In genomic region chr14:37174484-37174883, GRCm38 (mm10) we compare ENCODE assay signal across 15 mouse cellular contexts. TPM values are rescaled to one million over a fixed set of nuclear protein-coding genes. Genes with fewer than 3 reads are reported as not detected.
DNase-seq lines count a peak whose midpoint lies in the region; ATAC-seq and TF ChIP-seq lines count a peak whose summit lies in the region.
"Had no signal": no experiment of that assay in that cellular context is flagged by ENCODE, and none has a peak within 500 bp of the region (broad histone marks: within the 10 kb centered on the region; RNA-seq: fewer than 3 reads in every experiment).

No protein-coding gene starts in this region.

- WGBS in cerebellum, adult 2 months = 75% methylated on average over 3 of the region's 3 CpGs

- H3K9ac ChIP-seq in ES-E14 (ENCODE audit: insufficient read depth, low read depth, low read length, poor library complexity, severe bottlenecking) = no peak overlapping the region

- ATAC-seq in hematopoietic stem cell, adult 5-6 weeks (replicated peaks in 1 of 2; ENCODE audit: insufficient read depth in 1 of 2, low FRiP score in 2 of 2, low TSS enrichment in 1 of 2, low read depth in 1 of 2, poor library complexity in 2 of 2, severe bottlenecking in 2 of 2) = peak; percentile 42 to 45; a peak in 2 of 4 replicates
- ATAC-seq: intestine, embryonic 16.5 days had no signal

- no peak for TF ChIP-seq POLR2A in cerebellum, adult 2 months (IDR thresholded peaks at IDR 0.05; ENCODE audit: borderline replicate concordance, insufficient read depth, low read length)

- H3K9me3 ChIP-seq in ES-E14 (ENCODE audit: control insufficient read depth, insufficient read depth, low read depth, low read length) = no peaks in the 10 kb centered on the region
- H3K9me3 ChIP-seq: limb, embryonic 10.5 days had no signal

- H3K4me3 ChIP-seq in left cerebral cortex, adult 2 months = no peak overlapping the region
- no peak overlapping the region for H3K4me3 ChIP-seq in ES-E14 (ENCODE audit: insufficient read depth in 1 of 2, low read depth in 1 of 2, low read length in 2 of 2, poor library complexity in 1 of 2, severe bottlenecking in 1 of 2)
- no peak overlapping the region for H3K4me3 ChIP-seq in cerebellum, adult 2 months (replicated peaks; ENCODE audit: insufficient read depth, low read depth, low read length)
- H3K4me3 ChIP-seq: erythroblast, embryonic 14.5 days; limb, embryonic 10.5 days had no signal

- no peak overlapping the region for H3K27ac ChIP-seq in left cerebral cortex, adult 2 months
- no peak overlapping the region for H3K27ac ChIP-seq in ES-E14 (ENCODE audit: insufficient read depth, low read depth, low read length, poor library complexity, severe bottlenecking)
- no peak overlapping the region for H3K27ac ChIP-seq in cerebellum, adult 2 months (ENCODE audit: insufficient read depth, low read length)
- H3K27ac ChIP-seq: limb, embryonic 10.5 days had no signal

- intact Hi-C loops in left cerebral cortex, adult 2 months (cut with DNase I) = no loop called here
- intact Hi-C loops in left cerebral cortex, postnatal 14 days (cut with DNase I) = no loop called here

- peak; percentile 46 for DNase-seq in embryo, embryonic 10 days (ENCODE audit: low spot score)
- DNase-seq in embryo, embryonic 9.5 days (ENCODE audit: extremely low spot score) = no peak
- DNase-seq in left cerebral cortex, adult 2 months (ENCODE audit: extremely low spot score in 1 of 2, low spot score in 2 of 2) = no peak
- no peak for DNase-seq in left cerebral cortex, postnatal 14 days (ENCODE audit: low spot score in 2 of 2)
- peak; percentile 25 for DNase-seq in ES-E14 (ENCODE audit: low read depth, low spot score)
- no peak for DNase-seq in cerebellum, adult 2 months
- no peak for DNase-seq in lung, postnatal 14 days
- DNase-seq: cerebellum, adult 9-10 months; gastrocnemius, postnatal 25 days; lung, adult 2 months; thymus, postnatal 36 days had no signal

- no peaks in the 10 kb centered on the region for H3K27me3 ChIP-seq in cerebellum, adult 2 months (ENCODE audit: control insufficient read depth, insufficient read depth, low read length)

- no peaks in the 10 kb centered on the region for H3K4me1 ChIP-seq in ES-E14 (ENCODE audit: control insufficient read depth in 2 of 2, insufficient read depth in 2 of 2, low read length in 2 of 2, poor library complexity in 1 of 2)
- no peaks in the 10 kb centered on the region for H3K4me1 ChIP-seq in cerebellum, adult 2 months (ENCODE audit: control insufficient read depth, insufficient read depth, low read length)
- H3K4me1 ChIP-seq: limb, embryonic 10.5 days had no signal

- no peaks in the 10 kb centered on the region for H3K36me3 ChIP-seq in ES-E14 (ENCODE audit: control insufficient read depth, insufficient read depth, low read length, poor library complexity, severe bottlenecking)
- H3K36me3 ChIP-seq: limb, embryonic 10.5 days had no signal

- peak; percentile 45 for TF ChIP-seq CTCF in left cerebral cortex, adult 2 months (IDR thresholded peaks at IDR 0.05)
- TF ChIP-seq CTCF in cerebellum, adult 2 months (IDR thresholded peaks at IDR 0.05; ENCODE audit: borderline replicate concordance, insufficient read depth, low read depth, low read length) = no peak

- in situ Hi-C loops in ES-E14 (cut with MboI; ENCODE audit: low sequenced_read_pairs in 2 of 2, unreplicated experiment in 2 of 2) = no loop called here

TF ChIP-seq in ES-E14, 5 proteins besides CTCF, POLR2A, EP300 and RAD21:
- no peak for TF ChIP-seq ZC3H11A (IDR thresholded peaks at IDR 0.05; ENCODE audit: borderline replicate concordance, low read depth, low read length)
- TF ChIP-seq ZNF384 (IDR thresholded peaks at IDR 0.05; ENCODE audit: low read depth, low read length) = no peak
- no peak for TF ChIP-seq CHD2 (IDR thresholded peaks at IDR 0.05; ENCODE audit: low read depth, low read length)
- no peak for TF ChIP-seq MAFK (IDR thresholded peaks at IDR 0.05; ENCODE audit: insufficient read depth, low read depth, low read length)
- TF ChIP-seq HCFC1 (IDR thresholded peaks at IDR 0.05; ENCODE audit: borderline replicate concordance, insufficient read depth, low read length) = no peak

RNA-seq across cellular contexts. Expression of gene Ghitm, which starts 39.4 kb away (rescaled TPM):
- 100 to 1,000 TPM; 425 to 441 TPM for total RNA-seq in left cerebral cortex, adult 2 months (2021)
- 100 to 1,000 TPM; 347 to 353 TPM for total RNA-seq in left cerebral cortex, postnatal 14 days (2021)
- 75.1 and 82.8 TPM in 2 replicates for total RNA-seq in ES-E14 (2012; rRNA removed)
- 107 and 160 TPM in 2 replicates for total RNA-seq in hematopoietic stem cell, adult 5-6 weeks (2017)
- polyA plus RNA-seq in cerebellum, adult 2 months (2012; rRNA removed) = 440 and 450 TPM in 2 replicates

Comparison
In these comparisons a context has a peak if more than half of its experiments do, and no peak if none do; other contexts are left out.
1. DNase-seq: peak in embryo, embryonic 10 days (single experiment) and ES-E14 (single experiment); none in embryo, embryonic 9.5 days (single experiment), left cerebral cortex, adult 2 months (0 of 2), left cerebral cortex, postnatal 14 days (0 of 2), cerebellum, adult 2 months (0 of 2) and lung, postnatal 14 days (single experiment).